Mouse (Mus musculus): ENCODE results near the gene Bcl2l13. TPM values are rescaled to one million over a fixed set of nuclear protein-coding genes. Genes with fewer than 3 reads are reported as not detected.

The Bcl2l13 gene
- polyA plus RNA-seq, 1 experiment from 2014 or later = 23.4 TPM

DNA sequence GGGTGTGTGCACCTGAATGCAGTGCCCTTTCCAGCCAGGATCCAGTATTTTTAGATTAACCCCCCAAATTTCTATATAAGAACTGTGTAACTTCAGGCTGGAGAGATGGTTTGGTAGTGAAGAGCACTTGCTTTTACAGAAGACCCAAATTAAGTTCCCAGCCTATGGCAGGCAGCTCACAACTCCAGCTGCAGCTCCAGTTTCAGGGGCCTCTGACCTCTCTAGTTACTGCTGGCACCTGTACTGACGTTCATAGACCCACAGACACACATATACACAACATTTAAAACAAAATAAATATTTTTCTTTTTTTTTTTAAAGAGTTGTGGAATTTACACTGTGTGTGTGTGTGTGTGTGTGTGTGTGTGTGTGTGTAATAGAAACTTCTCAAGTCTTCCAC is 93.4 kb downstream of the Bcl2l13 start:
- no peak overlapping the region for H3K27ac ChIP-seq (ENCODE audit: low read length)
- H3K36me3 ChIP-seq (ENCODE audit: control insufficient read depth, insufficient read depth, low read length) = peaks cover 24% of the 10 kb centered on the region
- no peak for ATAC-seq
- H3K4me2 ChIP-seq (ENCODE audit: low read length) = no peak overlapping the region
- H3K27me3 ChIP-seq (ENCODE audit: control insufficient read depth, insufficient read depth, low read depth, low read length) = no peaks in the 10 kb centered on the region
- no peak overlapping the region for H3K9ac ChIP-seq (ENCODE audit: low read depth, low read length)
- no peak overlapping the region for H3K4me3 ChIP-seq (ENCODE audit: low read depth, low read length)
- H3K9me3 ChIP-seq (replicated peaks; ENCODE audit: control insufficient read depth, low read length, poor library complexity, severe bottlenecking) = no peaks in the 10 kb centered on the region
- 73% methylated on average over 1 of the region's 1 CpGs for WGBS
- no peaks in the 10 kb centered on the region for H3K4me1 ChIP-seq (ENCODE audit: control insufficient read depth, insufficient read depth, low read length)

DNA sequence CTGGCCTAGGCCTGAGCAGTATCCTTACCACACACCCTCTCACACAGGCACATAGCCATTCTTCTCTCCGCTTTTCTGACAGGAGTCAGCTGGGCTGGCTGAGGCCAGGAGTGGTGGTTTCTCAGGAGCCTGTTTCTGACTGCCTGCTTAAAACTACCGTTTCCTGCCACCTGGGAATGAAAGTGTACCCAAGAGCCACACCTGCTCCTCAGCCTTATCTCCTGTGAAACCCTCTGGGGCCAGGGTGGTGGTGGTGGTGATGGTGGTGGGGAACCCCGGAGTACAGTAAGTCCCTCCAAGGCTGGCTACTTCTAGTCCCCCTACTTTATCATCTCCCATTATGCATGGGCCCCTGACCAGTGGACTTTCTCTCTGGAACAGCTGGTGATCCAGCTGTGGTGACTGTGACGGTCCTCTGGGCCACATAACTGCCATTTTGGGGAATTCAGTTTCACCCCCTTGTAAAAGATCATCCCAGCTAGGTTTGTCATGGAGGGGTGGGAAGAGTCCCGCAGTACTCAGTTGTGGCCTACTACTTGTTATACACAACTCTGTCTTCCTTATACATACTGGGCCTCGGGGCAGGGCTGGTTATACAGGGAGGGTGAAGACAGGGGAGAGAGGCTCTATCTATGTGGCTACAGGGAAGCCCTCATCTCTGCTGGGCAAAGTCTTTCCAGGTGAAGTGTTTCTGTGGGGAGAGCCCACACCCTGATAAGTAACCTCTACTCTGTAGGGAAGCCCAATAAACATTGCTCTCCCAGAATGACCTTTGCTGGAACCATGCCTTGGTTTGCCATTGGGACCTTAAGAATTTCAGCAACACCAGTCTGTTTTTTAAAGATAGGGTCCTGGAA is 94.7 kb downstream of the Bcl2l13 start:
- Histone ChIP-seq H3K4me2 (ENCODE audit: low read length) (no peak overlapping the region), H3K9ac (ENCODE audit: low read depth, low read length) (no peak overlapping the region), H3K4me1 (ENCODE audit: control insufficient read depth, insufficient read depth, low read length) (no peaks in the 10 kb centered on the region), H3K4me3 (ENCODE audit: low read depth, low read length) (no peak overlapping the region), H3K27me3 (ENCODE audit: control insufficient read depth, insufficient read depth, low read depth, low read length) (no peaks in the 10 kb centered on the region), H3K36me3 (ENCODE audit: control insufficient read depth, insufficient read depth, low read length) (peaks cover 30% of the 10 kb centered on the region), H3K27ac (ENCODE audit: low read length) (no peak overlapping the region), H3K9me3 (replicated peaks; ENCODE audit: control insufficient read depth, low read length, poor library complexity, severe bottlenecking) (no peaks in the 10 kb centered on the region)
- ATAC-seq = no peak
- 88% methylated on average over 6 of the region's 6 CpGs for WGBS

DNA sequence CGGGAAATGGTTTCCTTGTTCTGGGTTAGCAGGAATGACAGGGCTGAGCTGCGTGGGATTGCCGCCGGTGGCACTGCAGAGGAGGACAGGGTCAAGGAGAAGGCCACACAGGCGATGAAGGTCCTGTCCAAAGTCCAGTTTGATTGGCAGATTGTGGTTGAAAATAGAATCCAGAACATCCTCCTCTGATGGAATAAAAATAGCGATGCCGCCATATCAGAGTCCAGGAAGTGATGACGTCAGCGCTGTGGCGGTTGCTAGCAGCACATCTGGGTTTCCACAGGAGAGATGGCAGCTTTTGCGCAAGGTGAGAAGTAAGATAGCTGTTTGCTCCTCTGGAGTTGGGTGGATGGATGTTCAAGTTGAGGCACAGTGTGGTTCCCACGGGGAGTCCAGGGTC is 96.6 kb downstream of the Bcl2l13 start:
- H3K36me3 ChIP-seq (ENCODE audit: control insufficient read depth, insufficient read depth, low read length) = peaks cover 34% of the 10 kb centered on the region
- ATAC-seq = no peak
- H3K9ac ChIP-seq (ENCODE audit: low read depth, low read length) = no peak overlapping the region
- no peak overlapping the region for H3K27ac ChIP-seq (ENCODE audit: low read length)
- no peak overlapping the region for H3K4me2 ChIP-seq (ENCODE audit: low read length)
- no peaks in the 10 kb centered on the region for H3K27me3 ChIP-seq (ENCODE audit: control insufficient read depth, insufficient read depth, low read depth, low read length)
- H3K4me1 ChIP-seq (ENCODE audit: control insufficient read depth, insufficient read depth, low read length) = no peaks in the 10 kb centered on the region
- H3K4me3 ChIP-seq (ENCODE audit: low read depth, low read length) = no peak overlapping the region
- no peaks in the 10 kb centered on the region for H3K9me3 ChIP-seq (replicated peaks; ENCODE audit: control insufficient read depth, low read length, poor library complexity, severe bottlenecking)
- WGBS = 96% methylated on average over 12 of the region's 12 CpGs

DNA sequence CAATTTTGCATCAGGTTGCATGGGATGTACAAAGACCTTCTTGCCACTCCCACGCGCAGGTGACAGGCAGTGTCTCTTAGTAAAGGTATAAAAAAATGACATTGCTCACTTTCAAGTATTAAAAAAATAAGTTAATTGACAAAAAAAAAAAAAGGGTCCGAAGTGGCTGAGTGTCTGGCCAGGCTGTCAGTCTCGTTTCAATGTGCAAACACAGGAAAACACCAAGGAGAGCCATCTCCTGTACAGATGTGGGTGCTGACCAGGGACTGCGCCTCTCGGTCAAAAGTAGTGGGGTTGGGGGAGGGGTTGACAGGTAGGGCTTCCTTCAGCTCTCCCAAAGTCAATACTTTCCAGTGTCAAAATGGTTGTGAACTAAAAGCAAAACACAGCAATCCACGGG is 97.7 kb downstream of the Bcl2l13 start:
- no peak overlapping the region for H3K4me2 ChIP-seq (ENCODE audit: low read length)
- H3K9ac ChIP-seq (ENCODE audit: low read depth, low read length) = no peak overlapping the region
- WGBS = 88% methylated on average over 7 of the region's 7 CpGs
- no peak overlapping the region for H3K27ac ChIP-seq (ENCODE audit: low read length)
- no peaks in the 10 kb centered on the region for H3K4me1 ChIP-seq (ENCODE audit: control insufficient read depth, insufficient read depth, low read length)
- H3K9me3 ChIP-seq (replicated peaks; ENCODE audit: control insufficient read depth, low read length, poor library complexity, severe bottlenecking) = no peaks in the 10 kb centered on the region
- H3K4me3 ChIP-seq (ENCODE audit: low read depth, low read length) = no peak overlapping the region
- H3K27me3 ChIP-seq (ENCODE audit: control insufficient read depth, insufficient read depth, low read depth, low read length) = no peaks in the 10 kb centered on the region
- peaks cover 32% of the 10 kb centered on the region for H3K36me3 ChIP-seq (ENCODE audit: control insufficient read depth, insufficient read depth, low read length)
- ATAC-seq = no peak

DNA sequence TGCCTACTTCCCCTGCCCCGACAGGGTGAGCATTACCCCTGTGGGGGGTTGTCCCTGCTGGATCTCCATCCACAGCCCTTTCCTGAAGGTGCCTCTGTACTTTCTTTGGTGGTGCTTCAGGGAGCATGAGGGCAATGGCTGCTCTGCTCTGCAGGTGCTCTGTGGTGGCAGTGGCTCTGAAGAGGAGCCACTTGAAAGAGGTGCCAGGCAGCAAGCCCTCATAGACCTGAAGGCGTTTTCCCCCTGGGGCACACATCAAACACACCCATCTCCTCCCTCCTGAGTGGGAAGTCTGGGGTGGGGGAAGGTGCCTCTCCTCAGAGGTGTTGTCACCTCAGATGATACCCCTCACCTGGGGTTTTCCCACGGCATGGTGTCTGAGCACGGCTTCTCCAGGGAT is 98.2 kb downstream of the Bcl2l13 start:
- peaks cover 31% of the 10 kb centered on the region for H3K36me3 ChIP-seq (ENCODE audit: control insufficient read depth, insufficient read depth, low read length)
- WGBS = 66% methylated on average over 4 of the region's 4 CpGs

DNA sequence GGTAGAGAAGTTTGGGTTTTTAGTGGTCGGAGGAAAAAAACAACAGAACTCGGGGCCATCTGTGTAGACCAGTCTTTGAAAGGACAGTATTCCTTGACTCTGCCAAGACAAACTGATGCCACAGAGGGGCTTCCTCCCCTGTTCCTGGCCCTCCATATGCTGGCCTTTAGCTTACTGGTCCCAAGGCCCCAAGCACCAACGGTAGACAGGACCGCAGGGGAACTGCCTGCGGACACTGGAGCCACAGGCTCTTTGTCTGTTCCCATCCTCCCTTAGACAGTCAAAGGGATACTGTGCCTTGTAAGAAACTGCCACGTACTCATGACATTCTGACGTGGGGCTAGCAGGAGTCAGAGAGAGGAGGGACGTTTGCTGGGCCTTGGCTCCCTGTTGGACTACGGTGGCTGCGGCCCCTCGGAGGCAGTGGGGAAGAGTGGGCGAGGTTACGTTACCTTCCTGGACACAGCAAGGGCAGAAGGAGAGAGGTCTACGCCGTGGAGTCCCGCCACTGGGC is 101.1 kb downstream of the Bcl2l13 start:
- ATAC-seq = no peak
- no peaks in the 10 kb centered on the region for H3K4me1 ChIP-seq (ENCODE audit: control insufficient read depth, insufficient read depth, low read length)
- no peaks in the 10 kb centered on the region for H3K9me3 ChIP-seq (replicated peaks; ENCODE audit: control insufficient read depth, low read length, poor library complexity, severe bottlenecking)
- no peak overlapping the region for H3K9ac ChIP-seq (ENCODE audit: low read depth, low read length)
- no peak overlapping the region for H3K4me3 ChIP-seq (ENCODE audit: low read depth, low read length)
- H3K27ac ChIP-seq (ENCODE audit: low read length) = no peak overlapping the region
- H3K27me3 ChIP-seq (ENCODE audit: control insufficient read depth, insufficient read depth, low read depth, low read length) = no peaks in the 10 kb centered on the region
- no peak overlapping the region for H3K4me2 ChIP-seq (ENCODE audit: low read length)
- H3K36me3 ChIP-seq (ENCODE audit: control insufficient read depth, insufficient read depth, low read length) = peaks cover 29% of the 10 kb centered on the region
- 85% methylated on average over 16 of the region's 16 CpGs for WGBS

More for the DNA sequence above, 98.2 kb downstream of the Bcl2l13 start:
- Histone ChIP-seq H3K4me3 (ENCODE audit: low read depth, low read length) (no peak overlapping the region), H3K4me2 (ENCODE audit: low read length) (no peak overlapping the region), H3K4me1 (ENCODE audit: control insufficient read depth, insufficient read depth, low read length) (no peaks in the 10 kb centered on the region), H3K9me3 (replicated peaks; ENCODE audit: control insufficient read depth, low read length, poor library complexity, severe bottlenecking) (no peaks in the 10 kb centered on the region), H3K27me3 (ENCODE audit: control insufficient read depth, insufficient read depth, low read depth, low read length) (no peaks in the 10 kb centered on the region), H3K27ac (ENCODE audit: low read length) (no peak overlapping the region), H3K9ac (ENCODE audit: low read depth, low read length) (no peak overlapping the region)
- no peak for ATAC-seq

DNA sequence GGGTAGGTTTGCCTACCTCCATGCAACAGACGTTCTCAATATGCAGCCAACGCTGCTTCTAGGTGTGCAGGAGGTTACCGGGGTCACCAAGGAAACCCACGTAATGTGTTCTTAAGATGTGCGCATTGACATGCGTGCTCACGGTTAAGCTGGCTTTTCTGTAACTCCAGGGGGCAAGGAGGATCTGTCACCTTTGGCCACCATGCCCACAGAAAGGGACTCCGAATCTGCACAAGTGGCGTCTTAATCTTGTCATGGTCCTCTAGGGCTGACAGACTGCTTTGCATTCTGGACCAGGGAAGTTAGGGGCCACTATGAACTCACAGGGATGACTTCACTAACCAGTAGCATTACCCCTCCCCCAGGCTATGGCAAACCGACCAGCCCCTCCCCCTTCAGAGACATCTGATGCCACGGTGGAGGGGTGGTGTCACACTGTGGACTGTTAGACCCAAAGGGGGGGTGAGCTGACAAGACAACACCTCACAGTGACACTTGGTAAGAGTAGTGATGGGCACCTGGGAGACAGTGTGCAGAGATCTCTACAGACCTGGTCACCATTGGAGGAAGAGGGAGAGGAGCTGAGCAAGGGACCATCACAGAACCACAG is 102.1 kb downstream of the Bcl2l13 start:
- H3K9me3 ChIP-seq (replicated peaks; ENCODE audit: control insufficient read depth, low read length, poor library complexity, severe bottlenecking) = no peaks in the 10 kb centered on the region
- H3K27ac ChIP-seq (ENCODE audit: low read length) = no peak overlapping the region
- H3K36me3 ChIP-seq (ENCODE audit: control insufficient read depth, insufficient read depth, low read length) = peaks cover 22% of the 10 kb centered on the region
- 63% methylated on average over 11 of the region's 11 CpGs for WGBS
- H3K4me2 ChIP-seq (ENCODE audit: low read length) = no peak overlapping the region
- no peak for ATAC-seq
- H3K4me1 ChIP-seq (ENCODE audit: control insufficient read depth, insufficient read depth, low read length) = no peaks in the 10 kb centered on the region
- no peak overlapping the region for H3K9ac ChIP-seq (ENCODE audit: low read depth, low read length)
- no peaks in the 10 kb centered on the region for H3K27me3 ChIP-seq (ENCODE audit: control insufficient read depth, insufficient read depth, low read depth, low read length)
- H3K4me3 ChIP-seq (ENCODE audit: low read depth, low read length) = no peak overlapping the region

DNA sequence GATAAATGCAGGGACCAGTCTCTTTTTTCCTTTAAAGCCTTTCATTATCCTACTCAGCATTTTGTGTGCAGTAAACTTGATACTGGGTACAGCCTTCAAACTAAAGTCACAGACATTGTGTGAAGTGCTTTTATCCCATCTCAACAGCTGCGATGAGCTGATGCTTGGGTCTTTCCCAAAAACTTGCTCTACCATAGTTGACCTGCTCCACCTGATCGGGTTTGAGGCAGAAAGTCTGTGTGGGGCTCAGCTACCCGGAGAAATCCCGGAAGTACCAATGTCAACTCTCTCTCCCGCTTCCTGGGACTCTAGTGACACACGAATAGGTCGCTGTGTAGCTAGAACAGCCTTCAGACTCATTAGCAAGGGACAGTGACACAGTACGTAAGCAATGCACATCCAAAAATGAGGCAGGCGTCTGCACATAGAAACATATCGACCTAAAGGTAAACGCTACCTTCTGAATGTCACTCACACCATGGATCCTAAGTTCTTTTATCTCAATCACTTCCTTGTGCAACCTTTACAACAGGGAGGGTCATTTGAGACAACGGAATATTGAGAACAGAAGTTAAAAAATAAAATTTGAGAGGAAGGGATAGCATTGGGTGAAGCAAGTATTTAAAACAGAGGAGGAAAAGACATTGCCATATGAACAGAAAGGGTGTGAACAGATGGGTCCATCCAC is 102.9 kb downstream of the Bcl2l13 start:
- H3K9ac ChIP-seq (ENCODE audit: low read depth, low read length) = no peak overlapping the region
- WGBS = 93% methylated on average over 12 of the region's 12 CpGs
- H3K4me1 ChIP-seq (ENCODE audit: control insufficient read depth, insufficient read depth, low read length) = no peaks in the 10 kb centered on the region
- ATAC-seq = no peak
- H3K9me3 ChIP-seq (replicated peaks; ENCODE audit: control insufficient read depth, low read length, poor library complexity, severe bottlenecking) = no peaks in the 10 kb centered on the region
- no peak overlapping the region for H3K4me2 ChIP-seq (ENCODE audit: low read length)
- no peak overlapping the region for H3K4me3 ChIP-seq (ENCODE audit: low read depth, low read length)
- H3K27ac ChIP-seq (ENCODE audit: low read length) = no peak overlapping the region
- H3K27me3 ChIP-seq (ENCODE audit: control insufficient read depth, insufficient read depth, low read depth, low read length) = no peaks in the 10 kb centered on the region
- H3K36me3 ChIP-seq (ENCODE audit: control insufficient read depth, insufficient read depth, low read length) = peaks cover 15% of the 10 kb centered on the region

DNA sequence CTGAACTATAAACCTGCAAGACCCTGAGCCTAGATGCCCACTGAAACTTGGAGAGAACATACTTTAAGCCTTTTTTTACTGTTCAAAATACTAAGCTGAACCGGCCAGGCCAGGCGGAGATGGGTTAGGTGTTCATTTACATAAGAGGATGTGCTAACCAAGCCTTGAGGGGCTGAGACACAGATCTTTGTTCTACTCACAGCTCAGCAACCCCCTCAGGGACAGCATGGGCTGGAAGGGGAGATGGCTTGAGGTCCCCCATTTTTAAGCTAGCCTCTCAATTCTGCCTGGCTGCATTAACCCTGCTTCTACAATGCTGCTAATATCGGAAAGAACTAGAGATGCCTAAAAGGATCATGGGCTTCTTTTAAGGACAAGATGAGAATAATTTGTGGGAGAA is 103.8 kb downstream of the Bcl2l13 start:
- peaks cover 7% of the 10 kb centered on the region for H3K36me3 ChIP-seq (ENCODE audit: control insufficient read depth, insufficient read depth, low read length)
- H3K9me3 ChIP-seq (replicated peaks; ENCODE audit: control insufficient read depth, low read length, poor library complexity, severe bottlenecking) = no peaks in the 10 kb centered on the region
- no peaks in the 10 kb centered on the region for H3K27me3 ChIP-seq (ENCODE audit: control insufficient read depth, insufficient read depth, low read depth, low read length)
- H3K4me1 ChIP-seq (ENCODE audit: control insufficient read depth, insufficient read depth, low read length) = no peaks in the 10 kb centered on the region
- H3K27ac ChIP-seq (ENCODE audit: low read length) = no peak overlapping the region
- ATAC-seq = no peak
- WGBS = 87% methylated on average over 3 of the region's 3 CpGs
- no peak overlapping the region for H3K9ac ChIP-seq (ENCODE audit: low read depth, low read length)
- no peak overlapping the region for H3K4me2 ChIP-seq (ENCODE audit: low read length)
- H3K4me3 ChIP-seq (ENCODE audit: low read depth, low read length) = no peak overlapping the region

Data from midbrain, embryonic 16.5 days (tissue).